Mouse (Mus musculus) CH12.LX (cell line): ENCODE results near the gene Camkmt. TPM values are rescaled to one million over a fixed set of nuclear protein-coding genes. Genes with fewer than 3 reads are reported as not detected.

Experiments
- DNase-seq: peaks from one replicate; pipeline ENCODE4 v3.0.0-alpha.2; 2013; ENCODE audit errors: extremely low read depth
- H3K27ac ChIP-seq: 2 replicates; pipeline ENCODE4 v1.5.1; 2012; ENCODE audit warnings: low read depth, mild to moderate bottlenecking, control low read depth, moderate library complexity; ENCODE audit not compliant: insufficient read depth
- H3K27me3 ChIP-seq: replicated peaks from 2 replicates; pipeline ENCODE3; 2012; ENCODE audit warnings: inconsistent platforms
- H3K36me3 ChIP-seq, 2 experiments: replicated peaks in 1 of 2; 2 replicates each; pipeline versions ENCODE3 to v1.6.1; 2012; ENCODE audit warnings: inconsistent platforms in 1 of 2, low read length in 1 of 2, mild to moderate bottlenecking in 1 of 2, mixed read lengths in 1 of 2, moderate library complexity in 1 of 2; ENCODE audit not compliant: control insufficient read depth in 1 of 2, insufficient read depth in 1 of 2
- H3K4me1 ChIP-seq, 2 experiments: 2 replicates each; pipeline ENCODE4 v1.6.1; 2012; ENCODE audit warnings: inconsistent platforms in 1 of 2, moderate library complexity in 1 of 2; ENCODE audit not compliant: insufficient read depth in 2 of 2, control insufficient read depth in 1 of 2
- H3K4me2 ChIP-seq: 2 replicates; pipeline ENCODE4 v1.6.1; 2012; ENCODE audit warnings: low read depth, mild to moderate bottlenecking, control low read depth; ENCODE audit not compliant: poor library complexity, insufficient read depth, severe bottlenecking
- H3K4me3 ChIP-seq, 3 experiments: fragments of 150-350 bp in 1 of 3; sonication (generic) in 1 of 3; replicated peaks in 1 of 3; 2 replicates each; pipeline versions ENCODE3 to v1.5.1; 2011 to 2012; ENCODE audit warnings: low read depth in 2 of 3, low read length in 2 of 3, mild to moderate bottlenecking in 2 of 3, moderate library complexity in 2 of 3, control low read depth in 1 of 3, improper control_type of control experiment in 1 of 3, inconsistent platforms in 1 of 3, mixed read lengths in 1 of 3; ENCODE audit not compliant: poor library complexity in 1 of 3
- H3K79me2 ChIP-seq: replicated peaks from 2 replicates; pipeline ENCODE4 v1.6.1; 2012; ENCODE audit warnings: mild to moderate bottlenecking, moderate library complexity; ENCODE audit not compliant: control insufficient read depth, poor library complexity, insufficient read depth, severe bottlenecking; ENCODE audit errors: extremely low read depth
- H3K9ac ChIP-seq: 2 replicates; pipeline ENCODE4 v1.6.1; 2012; ENCODE audit warnings: low read depth, mild to moderate bottlenecking, control low read depth, moderate library complexity; ENCODE audit not compliant: insufficient read depth
- H3K9me3 ChIP-seq: replicated peaks from 2 replicates; pipeline ENCODE3; 2012; ENCODE audit warnings: low read length, inconsistent platforms, mixed read lengths
- CHD1 ChIP-seq: IDR thresholded peaks from 2 replicates; pipeline ENCODE4 v1.6.1; 2012; ENCODE audit warnings: low read depth, low read length, improper control_type of control experiment, inconsistent platforms
- CHD2 ChIP-seq: IDR thresholded peaks from 2 replicates; pipeline ENCODE4 v1.6.1; 2011; ENCODE audit warnings: low read length, improper control_type of control experiment
- ELF1 ChIP-seq: IDR thresholded peaks from 2 replicates; pipeline ENCODE4 v1.6.1; 2014; ENCODE audit warnings: low read depth, mild to moderate bottlenecking, inconsistent platforms, low read length, improper control_type of control experiment
- HCFC1 ChIP-seq: IDR thresholded peaks from 2 replicates; pipeline ENCODE4 v1.6.1; 2012; ENCODE audit warnings: low read depth, mild to moderate bottlenecking, inconsistent platforms, low read length, improper control_type of control experiment
- IRF4 ChIP-seq: IDR thresholded peaks from 2 replicates; pipeline ENCODE4 v1.6.1; 2014; ENCODE audit warnings: low read depth, mild to moderate bottlenecking, inconsistent platforms, low read length, improper control_type of control experiment
- JUN ChIP-seq: IDR thresholded peaks from 2 replicates; pipeline ENCODE4 v1.6.1; 2011; ENCODE audit warnings: low read depth, mild to moderate bottlenecking, low read length, improper control_type of control experiment, moderate library complexity; ENCODE audit not compliant: insufficient read depth
- JUND ChIP-seq: conservative IDR thresholded peaks from 2 replicates; pipeline ENCODE4 v1.6.1; 2011; ENCODE audit warnings: low read depth, low read length, improper control_type of control experiment
- KAT2A ChIP-seq: IDR thresholded peaks from 2 replicates; pipeline ENCODE4 v1.6.1; 2012; ENCODE audit warnings: low read length, improper control_type of control experiment, inconsistent platforms; ENCODE audit not compliant: insufficient replicate concordance
- MAFK ChIP-seq: IDR thresholded peaks from 2 replicates; pipeline ENCODE4 v1.6.1; 2011; ENCODE audit warnings: low read length, improper control_type of control experiment; ENCODE audit not compliant: insufficient replicate concordance
- MAX ChIP-seq: IDR thresholded peaks from 2 replicates; pipeline ENCODE4 v1.6.1; 2011; ENCODE audit warnings: low read length, improper control_type of control experiment
- MAZ ChIP-seq: IDR thresholded peaks from 2 replicates; pipeline ENCODE4 v1.6.1; 2012; ENCODE audit warnings: low read depth, mild to moderate bottlenecking, inconsistent platforms, low read length, improper control_type of control experiment, moderate library complexity
- MYC ChIP-seq: IDR thresholded peaks from 2 replicates; pipeline ENCODE4 v1.6.1; 2011; ENCODE audit warnings: low read depth, mild to moderate bottlenecking, improper control_type of control experiment, low read length
- NRF1 ChIP-seq: IDR thresholded peaks from 2 replicates; pipeline ENCODE4 v1.6.1; 2014; ENCODE audit warnings: low read depth, mild to moderate bottlenecking, inconsistent platforms, low read length, improper control_type of control experiment, moderate library complexity
- POLR2A ChIP-seq: IDR thresholded peaks from 2 replicates; pipeline ENCODE4 v1.6.1; 2011; ENCODE audit warnings: low read depth, mild to moderate bottlenecking, improper control_type of control experiment, low read length
- RAD21 ChIP-seq: IDR thresholded peaks from 2 replicates; pipeline ENCODE4 v1.6.1; 2011; ENCODE audit warnings: low read depth, mild to moderate bottlenecking, low read length, improper control_type of control experiment, moderate library complexity
- UBTF ChIP-seq: IDR thresholded peaks from 2 replicates; pipeline ENCODE4 v1.6.1; 2012; ENCODE audit warnings: low read depth, mild to moderate bottlenecking, inconsistent platforms, low read length, improper control_type of control experiment, moderate library complexity
- USF2 ChIP-seq: conservative IDR thresholded peaks from 2 replicates; pipeline ENCODE4 v1.6.1; 2011; ENCODE audit warnings: low read depth, low read length, improper control_type of control experiment
- ZMIZ1 ChIP-seq: IDR thresholded peaks from 2 replicates; pipeline ENCODE4 v1.6.1; 2012; ENCODE audit warnings: low read depth, mild to moderate bottlenecking, inconsistent platforms, low read length, improper control_type of control experiment
- dilution Hi-C: fragments of 300-500 bp; cut with MboI; formaldehyde crosslinking; loops from 2 replicates; pipeline ENCODE4 v1.14.3; 2020; ENCODE audit warnings: low sequenced_read_pairs; ENCODE audit not compliant: extremely low pct_unique_long_range_greater_than_20kb, extremely low pct_ligation_motif_present
- in situ Hi-C: fragments of 300-500 bp; cut with MboI; formaldehyde crosslinking; loops from 3 replicates; pipeline ENCODE4 v1.14.3; 2019; ENCODE audit warnings: low sequenced_read_pairs, low pct_ligation_motif_present, low pct_unique_long_range_greater_than_20kb, mixed read lengths
- polyA plus RNA-seq: library from polyadenylated mRNA; unstranded; fragments of >175 nt; gene quantifications from 2 replicates; pipeline ENCODE4 v1.2.1, GENCODE M21; 2012; ENCODE audit warnings: low read depth; ENCODE audit not compliant: insufficient read length
- total RNA-seq, 2 experiments: library from RNA; depleted of rRNA; stranded (reverse); fragments of 300-350 nt in 1 of 2; fragments of >200 nt in 1 of 2; gene quantifications; 2 replicates each; pipeline ENCODE4 v1.2.3; 2012 to 2014

Camkmt gene
- total and polyA plus RNA-seq, 3 experiments, result 1.5 to 4.4 (median 1.8) TPM

DNA sequence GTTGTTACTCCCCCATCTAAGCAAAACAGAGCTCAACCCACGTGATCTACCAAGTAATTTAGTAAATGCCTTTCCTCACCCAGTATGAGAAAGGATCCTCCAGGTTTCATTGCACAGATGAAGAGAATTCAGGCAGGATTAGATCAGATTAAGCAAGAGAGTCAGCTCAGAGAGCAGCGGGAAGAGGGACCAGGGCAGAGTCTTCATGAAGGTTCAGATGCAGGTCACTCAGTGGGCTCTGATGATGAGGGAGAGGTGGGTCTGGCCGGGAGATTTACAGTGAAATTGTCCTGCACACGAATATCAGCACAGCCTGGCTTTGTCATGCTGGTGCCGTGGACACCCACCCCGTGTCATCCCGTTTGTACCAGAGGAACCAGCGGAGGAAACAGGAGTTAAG, 342.6 kb downstream of the Camkmt start:
- dilution Hi-C loops, result no loop called here
- Histone ChIP-seq H3K9me3 (no peaks in the 10 kb centered on the region), H3K36me3 (no peaks in the 10 kb centered on the region), H3K79me2 (no peaks in the 10 kb centered on the region), H3K9ac (no peak overlapping the region), H3K4me2 (no peak overlapping the region), H3K27me3 (no peaks in the 10 kb centered on the region), H3K4me1 (no peaks in the 10 kb centered on the region), H3K27ac (no peak overlapping the region), H3K4me3 (no peak overlapping the region)
- no peak for DNase-seq
- in situ Hi-C loops, result no loop called here
- TF ChIP-seq ELF1, result no peak
- no peak for TF ChIP-seq CHD2
- no peak for TF ChIP-seq UBTF
- TF ChIP-seq MAX, result no peak
- no peak for TF ChIP-seq MAZ
- no peak for TF ChIP-seq ZMIZ1
- TF ChIP-seq JUND, result no peak
- TF ChIP-seq MYC, result no peak
- TF ChIP-seq RAD21, result no peak

DNA sequence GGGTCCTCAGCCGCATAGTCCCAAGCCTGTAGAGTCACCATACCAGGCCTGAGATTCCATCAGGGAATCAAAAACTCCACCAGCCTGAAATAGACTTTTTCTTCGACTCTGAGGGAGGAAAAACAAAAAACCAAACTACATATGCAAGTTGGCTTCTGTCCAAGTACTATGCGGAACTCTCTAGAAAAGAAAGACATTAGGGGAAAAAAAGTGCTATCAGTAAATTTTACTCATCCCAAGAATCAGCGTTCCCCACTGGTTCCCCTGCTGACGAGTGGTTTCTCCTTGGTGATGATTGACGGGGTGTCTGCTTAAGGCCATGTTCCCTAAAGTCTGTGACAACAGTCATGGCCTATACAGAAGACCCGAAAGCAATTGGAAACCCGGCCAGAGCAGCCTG, 352.7 kb downstream of the Camkmt start:
- dilution Hi-C loops, result no loop called here
- H3K4me2 ChIP-seq, result no peak overlapping the region
- H3K27ac ChIP-seq, result no peak overlapping the region
- H3K4me1 ChIP-seq, result peaks cover 0 to 6% of the 10 kb centered on the region in 2 experiments; a peak in 1 of 4 replicates
- in situ Hi-C loops, result no loop called here
- no peak for DNase-seq
- H3K9me3 ChIP-seq, result no peaks in the 10 kb centered on the region
- H3K27me3 ChIP-seq, result no peaks in the 10 kb centered on the region
- no peaks in the 10 kb centered on the region for H3K79me2 ChIP-seq
- TF ChIP-seq RAD21 (no peak), POLR2A (no peak), NRF1 (no peak), USF2 (no peak), KAT2A (no peak), JUN (no peak), MAFK (no peak), CHD1 (no peak), MAZ (no peak), IRF4 (no peak), HCFC1 (no peak)
- TF ChIP-seq, all 38 proteins: peak for 0
- H3K4me3 ChIP-seq, result no peak overlapping the region
- no peaks in the 10 kb centered on the region for H3K36me3 ChIP-seq
- H3K9ac ChIP-seq, result no peak overlapping the region
